Mouse (Mus musculus) frontal cortex, adult (tissue): ENCODE results near the gene Anks6.

Source experiments
- ATAC-seq: cut with Nextera tagmentation; 2 replicates; pipeline ENCODE4 v1.9.2; 2017; ENCODE audit warnings: mild to moderate bottlenecking, moderate library complexity, mixed read lengths; ENCODE audit not compliant: low TSS enrichment

Anks6 gene

GRCm38 (mm10) chr4:46990281-46991015 lies 66.8 kb downstream of the Anks6 start:
- ATAC-seq, result peak; percentile 28

- peak; percentile 55 for ATAC-seq
These were observed 67.4 kb downstream of the Anks6 start for GRCm38 (mm10) chr4:46989842-46990241.

DNA sequence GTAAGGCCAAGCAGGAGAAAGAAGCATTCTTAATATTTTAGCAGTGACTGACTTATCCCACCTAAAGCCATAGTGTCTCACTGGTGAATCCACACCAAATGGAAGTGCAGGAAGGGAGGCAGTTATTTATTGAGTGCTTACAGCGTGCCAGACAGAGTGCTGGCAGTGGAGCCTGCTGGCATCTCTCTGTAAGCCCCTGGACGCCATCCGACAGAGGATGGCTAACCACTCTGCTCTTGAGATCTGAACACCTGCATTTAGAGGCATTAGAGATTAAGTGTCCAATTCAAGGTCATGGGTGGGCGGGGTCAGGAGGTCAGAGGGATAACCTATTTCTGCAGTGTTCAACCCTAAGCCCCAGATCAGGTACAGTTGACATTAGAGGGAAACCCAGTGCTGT lies 68.4 kb downstream of the Anks6 start:
- ATAC-seq, result no peak

DNA sequence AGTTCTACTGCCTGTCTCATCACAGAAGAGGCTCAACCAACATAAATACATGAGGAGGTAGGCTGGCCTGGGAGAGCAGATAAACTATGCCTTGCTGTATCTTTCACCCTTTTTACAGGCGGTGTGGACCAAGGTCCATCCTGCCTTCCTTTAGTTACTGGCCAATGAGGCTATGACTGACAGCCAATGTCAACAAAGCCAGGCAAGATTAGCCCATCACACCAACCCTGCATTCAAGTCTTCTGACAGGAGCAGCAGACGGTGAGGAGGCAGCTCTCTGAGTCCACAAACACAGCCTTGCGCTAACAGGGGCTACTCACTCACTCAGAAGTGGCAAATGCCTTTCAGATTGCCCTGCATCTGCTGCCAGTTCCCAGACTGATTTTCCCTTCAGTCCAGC lies 69.0 kb downstream of the Anks6 start:
- ATAC-seq, result no peak

DNA sequence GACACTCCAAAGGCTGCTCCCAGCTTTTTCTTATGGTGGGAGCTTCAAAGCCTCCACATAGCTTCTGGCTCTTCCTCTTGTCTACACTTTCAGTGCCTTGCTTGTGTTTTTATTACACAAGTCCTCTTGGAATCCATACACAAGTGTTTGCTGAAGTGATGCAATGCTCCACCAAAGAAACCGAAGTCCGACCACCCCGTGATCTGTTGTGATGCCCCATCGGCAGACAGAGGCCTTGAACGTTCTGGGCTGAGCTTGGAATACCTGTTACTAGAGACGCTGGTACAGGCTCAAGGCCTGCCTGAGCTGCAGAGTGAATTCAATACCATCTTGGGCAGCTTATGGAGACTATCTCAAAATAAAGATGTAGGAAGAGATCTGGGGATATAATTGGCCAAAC lies 69.4 kb downstream of the Anks6 start:
- ATAC-seq, result no peak

GRCm38 (mm10) chr4:46986054-46986453 lies 71.2 kb downstream of the Anks6 start:
- ATAC-seq, result no peak

GRCm38 (mm10) chr4:46982912-46983311 lies 74.3 kb downstream of the Anks6 start:
- peak; percentile 71 for ATAC-seq

GRCm38 (mm10) chr4:46982094-46982493 lies 75.1 kb downstream of the Anks6 start:
- ATAC-seq, result peak; percentile 32

- no peak for ATAC-seq
These were observed 78.9 kb downstream of the Anks6 start for GRCm38 (mm10) chr4:46978371-46978770.

DNA sequence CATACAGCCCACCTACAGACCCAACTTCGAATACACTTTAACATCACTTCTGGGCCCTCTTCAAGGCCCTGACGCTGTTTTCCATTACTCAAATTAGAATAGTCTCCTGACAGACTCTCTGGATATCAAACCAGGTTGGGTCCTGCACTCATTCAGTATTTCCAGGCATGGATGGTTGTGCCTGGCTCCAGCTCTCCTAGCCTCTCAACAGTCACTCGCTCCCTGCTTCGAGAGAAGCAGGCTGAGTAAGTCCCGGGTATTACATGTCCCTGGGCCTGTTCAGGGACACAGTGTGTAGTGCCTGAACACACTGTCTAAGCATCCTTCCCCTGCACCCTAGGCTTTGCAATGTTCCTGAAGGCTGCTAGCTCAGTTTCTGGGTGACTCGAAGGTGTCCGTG lies 80.1 kb downstream of the Anks6 start:
- ATAC-seq, result no peak

- ATAC-seq, result peak; percentile 41
These were observed 80.6 kb downstream of the Anks6 start for GRCm38 (mm10) chr4:46976671-46977071.

GRCm38 (mm10) chr4:46973322-46973721 lies 83.9 kb downstream of the Anks6 start:
- 0 out of 2 replicates have a peak, but pooled peaks have one; percentile 25 for ATAC-seq

GRCm38 (mm10) chr4:46967981-46968380 lies 89.2 kb downstream of the Anks6 start:
- no peak for ATAC-seq

GRCm38 (mm10) chr4:46966551-46966950 lies 90.7 kb downstream of the Anks6 start:
- ATAC-seq, result no peak
